19 mouse cellular contexts compared by ENCODE assay signal in genomic region chr2:132712061-132712460, GRCm38 (mm10).
"Had no signal": no experiment of that assay in that cellular context is flagged by ENCODE, and none has a peak within 500 bp of the region (broad histone marks: within the 10 kb centered on the region; RNA-seq: fewer than 3 reads in every experiment).

No protein-coding gene starts in this region.

- H3K27ac ChIP-seq: kidney, embryonic 15.5 days; limb, embryonic 12.5 days; limb, embryonic 15.5 days; liver, embryonic 14.5 days; midbrain, embryonic 12.5 days; midbrain, embryonic 15.5 days; neural tube, embryonic 12.5 days; neural tube, embryonic 15.5 days; stomach, embryonic 15.5 days had no signal

- ATAC-seq: liver, postnatal 0 days; lung, postnatal 0 days; midbrain, embryonic 15.5 days had no signal

- H3K9me3 ChIP-seq: kidney, embryonic 15.5 days; limb, embryonic 12.5 days; limb, embryonic 15.5 days; midbrain, embryonic 12.5 days; midbrain, embryonic 15.5 days; neural tube, embryonic 12.5 days; neural tube, embryonic 15.5 days; stomach, embryonic 15.5 days had no signal

- H3K36me3 ChIP-seq: kidney, embryonic 15.5 days; midbrain, embryonic 12.5 days; neural tube, embryonic 15.5 days; stomach, embryonic 15.5 days had no signal

- H3K4me1 ChIP-seq: limb, embryonic 12.5 days; limb, embryonic 15.5 days; stomach, embryonic 15.5 days had no signal

- H3K4me2 ChIP-seq: kidney, embryonic 15.5 days; limb, embryonic 12.5 days; limb, embryonic 15.5 days; liver, embryonic 11.5 days; lung, embryonic 14.5 days; midbrain, embryonic 12.5 days; midbrain, embryonic 15.5 days; neural tube, embryonic 12.5 days; neural tube, embryonic 15.5 days; stomach, embryonic 15.5 days had no signal

- H3K27me3 ChIP-seq: kidney, embryonic 15.5 days; limb, embryonic 12.5 days; limb, embryonic 15.5 days; midbrain, embryonic 12.5 days; midbrain, embryonic 15.5 days; neural tube, embryonic 12.5 days; neural tube, embryonic 15.5 days; stomach, embryonic 15.5 days had no signal

- H3K9ac ChIP-seq: kidney, embryonic 15.5 days; limb, embryonic 12.5 days; limb, embryonic 15.5 days; liver, embryonic 14.5 days; liver, postnatal 0 days; lung, embryonic 14.5 days; midbrain, embryonic 12.5 days; midbrain, embryonic 15.5 days; neural tube, embryonic 12.5 days; neural tube, embryonic 15.5 days; stomach, embryonic 15.5 days had no signal

- DNase-seq: kidney, adult 8-10 months; kidney, postnatal 10 days; kidney, postnatal 36 days; left cerebral cortex, postnatal 4 days; liver, postnatal 0 days; lung, embryonic 14.5 days; spleen, adult 18-20 months; thymus, postnatal 36 days had no signal

- H3K4me3 ChIP-seq: kidney, embryonic 15.5 days; limb, embryonic 12.5 days; limb, embryonic 15.5 days; midbrain, embryonic 12.5 days; midbrain, embryonic 15.5 days; neural tube, embryonic 12.5 days; neural tube, embryonic 15.5 days; stomach, embryonic 15.5 days had no signal
